Mouse (Mus musculus) MEL (cell line): ENCODE measurements around the gene Cirbp. TPM values are rescaled to one million over a fixed set of nuclear protein-coding genes. Genes with fewer than 3 reads are reported as not detected.

Experiments
- DNase-seq: peaks from one replicate; pipeline ENCODE4 v3.0.0; 2011; ENCODE audit warnings: low read depth, low spot score
- H3K27ac ChIP-seq: 2 replicates; pipeline ENCODE4 v1.5.1; 2012; ENCODE audit warnings: low read depth, mild to moderate bottlenecking, control low read depth, low read length, moderate library complexity; ENCODE audit not compliant: control insufficient read depth
- H3K27me3 ChIP-seq, 2 experiments: fragments of 150-350 bp in 1 of 2; sonication (generic) in 1 of 2; 2 replicates each; pipeline ENCODE4 v1.6.1; 2012; ENCODE audit warnings: low read length in 2 of 2, mild to moderate bottlenecking in 2 of 2, improper control_type of control experiment in 1 of 2, moderate library complexity in 1 of 2; ENCODE audit not compliant: insufficient read depth in 2 of 2, control insufficient read depth in 1 of 2
- H3K36me3 ChIP-seq, 2 experiments: 2 replicates each; pipeline ENCODE4 v1.6.1; 2012 to 2014; ENCODE audit warnings: low read length in 2 of 2, improper control_type of control experiment in 1 of 2, inconsistent platforms in 1 of 2, mild to moderate bottlenecking in 1 of 2; ENCODE audit not compliant: insufficient read depth in 2 of 2, control insufficient read depth in 1 of 2
- H3K4me1 ChIP-seq, 2 experiments: fragments of 150-350 bp in 1 of 2; sonication (generic) in 1 of 2; 2 replicates each; pipeline ENCODE4 v1.6.1; 2012; ENCODE audit warnings: low read length in 2 of 2, improper control_type of control experiment in 1 of 2, mild to moderate bottlenecking in 1 of 2; ENCODE audit not compliant: insufficient read depth in 2 of 2, control insufficient read depth in 1 of 2
- H3K4me3 ChIP-seq, 2 experiments: fragments of 150-350 bp in 1 of 2; sonication (generic) in 1 of 2; 2 replicates each; pipeline ENCODE4 v1.5.1; 2012; ENCODE audit warnings: low read depth in 2 of 2, low read length in 2 of 2, mild to moderate bottlenecking in 2 of 2, moderate library complexity in 2 of 2, control low read depth in 1 of 2, improper control_type of control experiment in 1 of 2; ENCODE audit not compliant: control insufficient read depth in 1 of 2, insufficient read depth in 1 of 2
- H3K79me2 ChIP-seq: 2 replicates; pipeline ENCODE4 v1.6.1; 2012; ENCODE audit warnings: mild to moderate bottlenecking, low read length, moderate library complexity; ENCODE audit not compliant: control insufficient read depth, poor library complexity, insufficient read depth
- H3K9ac ChIP-seq: 2 replicates; pipeline ENCODE4 v1.6.1; 2012; ENCODE audit warnings: low read depth, mild to moderate bottlenecking, control low read depth, low read length, moderate library complexity; ENCODE audit not compliant: control insufficient read depth, poor library complexity, severe bottlenecking
- H3K9me3 ChIP-seq: fragments of 150-350 bp; sonication (generic); replicated peaks from 2 replicates; pipeline ENCODE4 v1.6.1; 2012; ENCODE audit warnings: mild to moderate bottlenecking, low read length, improper control_type of control experiment, moderate library complexity; ENCODE audit not compliant: insufficient read depth
- BHLHE40 ChIP-seq: IDR thresholded peaks from 2 replicates; pipeline ENCODE4 v1.6.1; 2012; ENCODE audit warnings: low read depth, mild to moderate bottlenecking, inconsistent platforms, low read length, improper control_type of control experiment, borderline replicate concordance
- CHD1 ChIP-seq: IDR thresholded peaks from 2 replicates; pipeline ENCODE4 v1.6.1; 2012; ENCODE audit warnings: low read depth, mild to moderate bottlenecking, inconsistent platforms, low read length, improper control_type of control experiment
- CHD2 ChIP-seq: IDR thresholded peaks from 2 replicates; pipeline ENCODE4 v1.6.1; 2011; ENCODE audit warnings: low read length, improper control_type of control experiment
- E2F4 ChIP-seq: IDR thresholded peaks from 2 replicates; pipeline ENCODE4 v1.6.1; 2011; ENCODE audit warnings: low read depth, low read length, improper control_type of control experiment, borderline replicate concordance
- ETS1 ChIP-seq: IDR thresholded peaks from 2 replicates; pipeline ENCODE4 v1.6.1; 2012; ENCODE audit warnings: low read depth, mild to moderate bottlenecking, inconsistent platforms, low read length, improper control_type of control experiment, moderate library complexity
- GABPA ChIP-seq: IDR thresholded peaks from 2 replicates; pipeline ENCODE4 v1.6.1; 2012; ENCODE audit warnings: low read depth, mild to moderate bottlenecking, inconsistent platforms, low read length, improper control_type of control experiment, moderate library complexity
- GATA1 ChIP-seq: IDR thresholded peaks from 2 replicates; pipeline ENCODE4 v1.6.1; 2011; ENCODE audit warnings: low read depth, low read length, improper control_type of control experiment
- JUND ChIP-seq: IDR thresholded peaks from 2 replicates; pipeline ENCODE4 v1.6.1; 2011; ENCODE audit warnings: low read depth, mild to moderate bottlenecking, improper control_type of control experiment, low read length
- MAZ ChIP-seq: IDR thresholded peaks from 2 replicates; pipeline ENCODE4 v1.6.1; 2012; ENCODE audit warnings: low read depth, mild to moderate bottlenecking, inconsistent platforms, low read length, improper control_type of control experiment
- MEF2A ChIP-seq: IDR thresholded peaks from 2 replicates; pipeline ENCODE4 v1.6.1; 2014; ENCODE audit warnings: low read depth, mild to moderate bottlenecking, inconsistent platforms, low read length, improper control_type of control experiment; ENCODE audit not compliant: poor library complexity, insufficient replicate concordance, severe bottlenecking; ENCODE audit errors: extremely low read depth
- MYC ChIP-seq: IDR thresholded peaks from 2 replicates; pipeline ENCODE4 v1.6.1; 2011; ENCODE audit warnings: low read depth, mild to moderate bottlenecking, low read length, improper control_type of control experiment, moderate library complexity
- NELFE ChIP-seq: IDR thresholded peaks from 2 replicates; pipeline ENCODE4 v1.6.1; 2011; ENCODE audit warnings: low read depth, low read length, improper control_type of control experiment
- NRF1 ChIP-seq: IDR thresholded peaks from 2 replicates; pipeline ENCODE4 v1.6.1; 2014; ENCODE audit warnings: low read depth, mild to moderate bottlenecking, inconsistent platforms, low read length, improper control_type of control experiment, moderate library complexity; ENCODE audit not compliant: poor library complexity, insufficient read depth, severe bottlenecking
- POLR2A ChIP-seq, 2 experiments: IDR thresholded peaks; 2 replicates each; pipeline ENCODE4 v1.6.1; 2011 to 2012; ENCODE audit warnings: low read length in 2 of 2, mild to moderate bottlenecking in 2 of 2, control low read depth in 1 of 2, improper control_type of control experiment in 1 of 2, low read depth in 1 of 2, moderate library complexity in 1 of 2; ENCODE audit not compliant: control insufficient read depth in 1 of 2, insufficient read depth in 1 of 2, poor library complexity in 1 of 2
- POLR2AphosphoS2 ChIP-seq: IDR thresholded peaks from 2 replicates; pipeline ENCODE4 v1.6.1; 2011; ENCODE audit warnings: low read length, improper control_type of control experiment
- RAD21 ChIP-seq: IDR thresholded peaks from 2 replicates; pipeline ENCODE4 v1.6.1; 2011; ENCODE audit warnings: mild to moderate bottlenecking, low read depth, low read length, improper control_type of control experiment
- SIN3A ChIP-seq: IDR thresholded peaks from 2 replicates; pipeline ENCODE4 v1.6.1; 2012; ENCODE audit warnings: low read length, improper control_type of control experiment, inconsistent platforms
- SMC3 ChIP-seq: IDR thresholded peaks from 2 replicates; pipeline ENCODE4 v1.6.1; 2011; ENCODE audit warnings: low read depth, low read length, improper control_type of control experiment
- TAL1 ChIP-seq: IDR thresholded peaks from 2 replicates; pipeline ENCODE4 v1.6.1; 2012; ENCODE audit warnings: mild to moderate bottlenecking, inconsistent platforms, low read length, moderate library complexity, mixed read lengths
- TCF12 ChIP-seq: IDR thresholded peaks from 2 replicates; pipeline ENCODE4 v1.6.1; 2014; ENCODE audit warnings: low read depth, mild to moderate bottlenecking, inconsistent platforms, low read length, improper control_type of control experiment, moderate library complexity
- UBTF ChIP-seq: IDR thresholded peaks from 2 replicates; pipeline ENCODE4 v1.6.1; 2012; ENCODE audit warnings: low read depth, mild to moderate bottlenecking, inconsistent platforms, low read length, improper control_type of control experiment, moderate library complexity, borderline replicate concordance; ENCODE audit not compliant: insufficient read depth
- ZC3H11A ChIP-seq: IDR thresholded peaks from 2 replicates; pipeline ENCODE4 v1.6.1; 2012; ENCODE audit warnings: low read depth, mild to moderate bottlenecking, inconsistent platforms, low read length, improper control_type of control experiment
- ZMIZ1 ChIP-seq: IDR thresholded peaks from 2 replicates; pipeline ENCODE4 v1.6.1; 2012; ENCODE audit warnings: low read depth, mild to moderate bottlenecking, inconsistent platforms, low read length, improper control_type of control experiment, moderate library complexity
- ZNF384 ChIP-seq: IDR thresholded peaks from 2 replicates; pipeline ENCODE4 v1.6.1; 2012; ENCODE audit warnings: low read depth, mild to moderate bottlenecking, inconsistent platforms, low read length, improper control_type of control experiment
- polyA plus RNA-seq, 2 experiments: library from polyadenylated mRNA; stranded (reverse) in 1 of 2; unstranded in 1 of 2; fragments of >175 nt in 1 of 2; fragments of >200 nt in 1 of 2; gene quantifications; 2 replicates each; pipeline versions ENCODE4 v1.2.1 to v1.2.4; 2012; ENCODE audit warnings: low replicate concordance in 2 of 2, low read depth in 1 of 2; ENCODE audit not compliant: insufficient read length in 2 of 2, insufficient read depth in 1 of 2, missing spikeins in 1 of 2
- total RNA-seq: library from RNA; depleted of rRNA; stranded (reverse); fragments of 300-350 nt; gene quantifications from 2 replicates; pipeline ENCODE4 v1.2.3, GENCODE M21; 2012

The Cirbp gene
- total and polyA plus RNA-seq, 3 experiments, result 21.2 to 56.6 TPM; not detected in 1

DNA sequence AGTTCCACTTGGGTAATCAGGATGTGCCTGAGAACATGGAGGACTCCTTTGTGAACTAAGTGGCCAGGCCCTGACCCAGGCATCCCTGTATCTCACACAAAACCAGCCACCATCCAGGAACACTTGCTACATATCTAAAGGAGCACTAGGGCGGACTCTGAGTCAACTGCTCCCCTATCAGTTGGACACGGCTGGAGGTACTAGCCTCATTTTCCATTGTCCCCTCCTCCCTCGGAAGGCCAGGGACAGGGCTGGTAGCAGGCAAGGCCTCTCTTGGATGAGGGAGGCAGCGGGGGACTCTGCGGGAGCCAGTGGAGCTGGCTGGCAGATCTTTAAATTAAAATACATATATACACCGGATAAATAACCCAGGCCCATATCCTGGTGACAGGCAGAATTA is 28.2 kb downstream of the Cirbp start:
- Histone ChIP-seq H3K27me3 (no peaks in the 10 kb centered on the region; a peak in 1 of 4 replicates), H3K9me3 (no peaks in the 10 kb centered on the region)
- TF ChIP-seq ZC3H11A, result no peak
- no peak for TF ChIP-seq E2F4
- no peak for TF ChIP-seq MAZ
- TF ChIP-seq MYC, result no peak
- TF ChIP-seq POLR2A (IDR thresholded peaks at IDR 0.05; ENCODE audit: control insufficient read depth in 1 of 2, insufficient read depth in 1 of 2, low read depth in 1 of 2, low read length in 2 of 2, poor library complexity in 1 of 2), result no peak
- TF ChIP-seq POLR2AphosphoS2, result no peak
- TF ChIP-seq NELFE, result no peak
- no peak for TF ChIP-seq RAD21
- no peak for TF ChIP-seq CHD2
- TF ChIP-seq UBTF, result no peak
- no peak for TF ChIP-seq TAL1
- no peak for TF ChIP-seq ETS1
- no peak for TF ChIP-seq JUND
- no peak for TF ChIP-seq ZMIZ1
- no peak for TF ChIP-seq SMC3
- TF ChIP-seq CHD1, result no peak
- no peak for TF ChIP-seq TCF12
- no peak for TF ChIP-seq NRF1

GRCm38 (mm10) chr10:80194441-80194840 is 28.7 kb downstream of the Cirbp start:
- Histone ChIP-seq H3K9ac (no peak overlapping the region), H3K27me3 (no peaks in the 10 kb centered on the region; a peak in 1 of 4 replicates), H3K4me1 (no peaks in the 10 kb centered on the region), H3K79me2 (no peaks in the 10 kb centered on the region), H3K9me3 (no peaks in the 10 kb centered on the region), H3K4me3 (no peak overlapping the region), H3K27ac (no peak overlapping the region), H3K36me3 (no peaks in the 10 kb centered on the region)
- no peak for TF ChIP-seq TAL1
- no peak for TF ChIP-seq E2F4
- no peak for TF ChIP-seq GATA1
- no peak for TF ChIP-seq BHLHE40
- no peak for TF ChIP-seq ZNF384
- no peak for TF ChIP-seq MEF2A
- no peak for TF ChIP-seq RAD21
- TF ChIP-seq JUND, result no peak
- no peak for TF ChIP-seq GABPA
- no peak for TF ChIP-seq SIN3A
- no peak for DNase-seq

More for the DNA sequence above, 28.2 kb downstream of the Cirbp start:
- no peak for DNase-seq
- Histone ChIP-seq H3K36me3 (no peaks in the 10 kb centered on the region), H3K79me2 (no peaks in the 10 kb centered on the region), H3K4me3 (no peak overlapping the region), H3K4me1 (no peaks in the 10 kb centered on the region), H3K27ac (no peak overlapping the region), H3K9ac (no peak overlapping the region)
